Mouse (Mus musculus) small intestine, adult 2 months (tissue): Measurements from ENCODE around the gene Zbtb38.

Experiments used
- CTCF ChIP-seq: fragments of 200-500 bp; IDR thresholded peaks from 2 replicates; pipeline ENCODE4 v1.5.1; 2012; ENCODE audit warnings: low read depth, mild to moderate bottlenecking, control low read depth, inconsistent platforms, low read length, moderate library complexity, mixed read lengths; ENCODE audit not compliant: insufficient replicate concordance, insufficient read length; ENCODE audit errors: extremely low read depth
- POLR2A ChIP-seq: fragments of 200-500 bp; IDR thresholded peaks from 2 replicates; pipeline ENCODE4 v1.6.1; 2012; ENCODE audit warnings: low read depth, mild to moderate bottlenecking, control low read depth, inconsistent platforms, low read length, moderate library complexity

- TF ChIP-seq CTCF (no peak), POLR2A (no peak)
These were observed 47.7 kb downstream of the Zbtb38 start for GRCm38 (mm10) chr9:96704935-96705334.
